Mouse (Mus musculus) limb, embryonic 15.5 days (tissue): ENCODE results near the gene Aff2. TPM values are rescaled to one million over a fixed set of nuclear protein-coding genes. Genes with fewer than 3 reads are reported as not detected.

Source experiments
- ATAC-seq: fragments of 200-750 bp; cut with Nextera tagmentation; 2 replicates; pipeline ENCODE4 v1.8.0; 2017; ENCODE audit warnings: low read depth, moderate TSS enrichment; ENCODE audit not compliant: insufficient number of reproducible peaks, low FRiP score, low TSS enrichment
- H3K27ac ChIP-seq: fragments of 300-500 bp; sonication (generic); 2 replicates; pipeline ENCODE4 v1.5.1; 2015; ENCODE audit warnings: moderate library complexity, mild to moderate bottlenecking, inconsistent platforms
- H3K27me3 ChIP-seq: fragments of 300-500 bp; sonication (generic); 2 replicates; pipeline ENCODE4 v1.6.1; 2015; ENCODE audit warnings: inconsistent platforms
- H3K36me3 ChIP-seq: fragments of 300-500 bp; sonication (generic); 2 replicates; pipeline ENCODE4 v1.6.1; 2015; ENCODE audit warnings: inconsistent platforms
- H3K4me1 ChIP-seq: fragments of 300-500 bp; sonication (generic); 2 replicates; pipeline ENCODE4 v1.6.1; 2015; ENCODE audit warnings: inconsistent platforms
- H3K4me2 ChIP-seq: fragments of 300-500 bp; sonication (generic); 2 replicates; pipeline ENCODE4 v1.6.1; 2015; ENCODE audit warnings: mild to moderate bottlenecking, inconsistent platforms
- H3K4me3 ChIP-seq: fragments of 300-500 bp; sonication (generic); 2 replicates; pipeline ENCODE4 v1.5.1; 2015; ENCODE audit warnings: mild to moderate bottlenecking, inconsistent platforms
- H3K9ac ChIP-seq: fragments of 300-500 bp; sonication (generic); 2 replicates; pipeline ENCODE4 v1.6.1; 2015; ENCODE audit warnings: inconsistent platforms
- H3K9me3 ChIP-seq: fragments of 300-500 bp; sonication (generic); 2 replicates; pipeline ENCODE4 v1.6.1; 2016; ENCODE audit warnings: inconsistent platforms
- WGBS: fragments of 180-500 bp; shearing (Covaris S2); methylation state at CpG from one replicate; pipeline ENCODE4 v1.1.7; 2015; 5-methylcytosine and 5-hydroxymethylcytosine counted together
- polyA plus RNA-seq: library from polyadenylated mRNA; unstranded; fragments of >200 nt; fragmentation: Nextera tagmentation; extraction: Ambion mirVana; gene quantifications from 2 replicates; pipeline ENCODE4 v1.2.1, GENCODE M21; 2015

The Aff2 gene
- polyA plus RNA-seq, 1 experiment from 2014 or later = 6.4 TPM

DNA sequence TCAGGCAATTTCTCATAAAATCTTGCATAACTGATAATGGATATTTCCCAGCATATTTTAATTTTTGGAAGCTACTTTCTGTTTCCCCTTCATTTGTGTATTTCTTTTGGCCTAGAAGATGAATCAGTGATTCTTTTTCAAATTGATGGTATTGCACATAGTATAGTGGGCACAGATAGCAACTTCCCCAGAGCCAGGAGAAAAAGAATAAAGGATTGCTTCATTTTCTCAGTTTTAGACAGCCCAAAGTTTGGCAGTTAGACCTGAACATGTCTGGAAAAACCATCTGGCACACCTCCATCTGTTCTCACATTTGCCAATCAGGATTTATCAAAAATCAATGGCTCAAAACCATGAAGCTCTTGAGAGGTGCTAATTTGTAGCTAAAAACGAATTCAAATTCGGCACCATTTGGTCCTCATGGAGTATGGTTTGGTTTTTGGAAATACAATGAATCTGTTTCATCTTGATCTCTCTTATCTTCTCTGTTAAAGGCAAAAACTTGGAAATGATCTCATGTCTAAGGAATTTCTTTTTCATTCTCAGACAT, 441.9 kb downstream of the Aff2 start:
- Histone ChIP-seq H3K27ac (no peak overlapping the region), H3K27me3 (no peaks in the 10 kb centered on the region), H3K9me3 (no peaks in the 10 kb centered on the region), H3K9ac (no peak overlapping the region), H3K36me3 (no peaks in the 10 kb centered on the region), H3K4me1 (no peaks in the 10 kb centered on the region), H3K4me2 (no peak overlapping the region), H3K4me3 (no peak overlapping the region)
- ATAC-seq = no peak
- 78% methylated on average over 2 of the region's 2 CpGs for WGBS

DNA sequence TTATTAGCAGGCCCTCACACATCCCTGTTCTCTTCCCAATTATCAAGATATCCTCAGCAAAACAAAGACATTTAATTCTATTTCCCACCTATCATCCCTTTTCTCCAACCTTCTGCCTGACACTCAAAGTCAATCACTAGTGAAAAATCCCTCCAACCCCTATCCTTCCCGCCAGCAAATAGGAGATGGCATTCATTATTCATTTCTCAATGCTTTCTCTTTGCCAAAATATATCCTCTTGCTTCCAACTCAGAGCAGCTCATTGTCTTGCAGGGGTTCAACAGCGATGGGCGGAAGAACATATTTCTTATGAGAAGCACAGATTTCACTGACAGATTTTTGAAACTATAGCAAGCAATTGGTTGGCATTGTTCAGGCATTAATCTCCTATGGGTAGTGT, 442.4 kb downstream of the Aff2 start:
- ATAC-seq = no peak
- H3K4me2 ChIP-seq = no peak overlapping the region
- no peak overlapping the region for H3K4me3 ChIP-seq
- H3K4me1 ChIP-seq = no peaks in the 10 kb centered on the region
- H3K36me3 ChIP-seq = no peaks in the 10 kb centered on the region
- H3K27ac ChIP-seq = no peak overlapping the region
- no peaks in the 10 kb centered on the region for H3K9me3 ChIP-seq
- no peaks in the 10 kb centered on the region for H3K27me3 ChIP-seq
- 85% methylated on average over 3 of the region's 3 CpGs for WGBS
- H3K9ac ChIP-seq = no peak overlapping the region

DNA sequence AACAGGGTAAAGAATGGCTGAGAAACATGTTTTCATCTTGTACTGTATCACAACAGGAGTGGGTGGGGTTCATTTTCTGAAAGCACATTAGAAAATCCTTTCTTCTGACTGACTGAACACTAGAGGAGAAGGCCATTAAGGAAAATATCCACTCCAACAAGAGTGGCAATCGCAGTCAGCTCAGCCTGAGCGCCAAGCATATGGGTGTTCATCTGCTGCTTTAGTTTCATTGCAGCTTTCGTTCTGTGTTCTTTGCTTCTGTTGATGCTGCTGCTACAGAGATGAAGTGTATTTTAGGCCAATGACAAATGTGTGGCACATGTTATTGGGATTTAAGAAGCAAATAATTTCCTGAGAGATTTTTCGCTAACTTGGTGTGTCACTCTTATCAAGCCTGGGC, 451.7 kb downstream of the Aff2 start:
- H3K27me3 ChIP-seq = no peaks in the 10 kb centered on the region
- 85% methylated on average over 4 of the region's 4 CpGs for WGBS
- H3K9me3 ChIP-seq = no peaks in the 10 kb centered on the region
- no peak for ATAC-seq
- no peak overlapping the region for H3K4me3 ChIP-seq
- H3K4me2 ChIP-seq = no peak overlapping the region
- no peak overlapping the region for H3K27ac ChIP-seq
- no peak overlapping the region for H3K9ac ChIP-seq
- H3K36me3 ChIP-seq = no peaks in the 10 kb centered on the region
- H3K4me1 ChIP-seq = no peaks in the 10 kb centered on the region

DNA sequence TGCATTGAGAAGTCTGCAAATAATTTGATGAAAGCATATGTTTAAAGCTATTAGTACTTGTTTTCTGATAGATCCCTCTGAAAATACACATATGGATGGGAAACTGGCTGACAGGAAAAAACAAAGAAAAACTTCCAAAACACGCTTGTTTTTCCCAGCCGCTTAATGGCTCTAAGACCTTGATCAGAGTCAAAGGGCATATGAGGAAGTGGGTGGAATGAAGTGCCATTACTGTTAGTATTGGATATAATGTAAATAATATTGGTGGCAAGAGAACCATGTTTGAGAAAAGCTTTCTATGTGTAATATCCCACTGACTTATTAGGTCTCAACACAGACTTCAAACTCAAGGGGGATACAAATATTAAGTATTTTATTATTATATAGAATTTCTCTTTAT, 455.0 kb downstream of the Aff2 start:
- no peak overlapping the region for H3K27ac ChIP-seq
- no peak overlapping the region for H3K9ac ChIP-seq
- no peak overlapping the region for H3K4me3 ChIP-seq
- no peaks in the 10 kb centered on the region for H3K27me3 ChIP-seq
- 53% methylated on average over 2 of the region's 2 CpGs for WGBS
- H3K36me3 ChIP-seq = no peaks in the 10 kb centered on the region
- no peak for ATAC-seq
- H3K4me1 ChIP-seq = no peaks in the 10 kb centered on the region
- no peaks in the 10 kb centered on the region for H3K9me3 ChIP-seq
- no peak overlapping the region for H3K4me2 ChIP-seq

DNA sequence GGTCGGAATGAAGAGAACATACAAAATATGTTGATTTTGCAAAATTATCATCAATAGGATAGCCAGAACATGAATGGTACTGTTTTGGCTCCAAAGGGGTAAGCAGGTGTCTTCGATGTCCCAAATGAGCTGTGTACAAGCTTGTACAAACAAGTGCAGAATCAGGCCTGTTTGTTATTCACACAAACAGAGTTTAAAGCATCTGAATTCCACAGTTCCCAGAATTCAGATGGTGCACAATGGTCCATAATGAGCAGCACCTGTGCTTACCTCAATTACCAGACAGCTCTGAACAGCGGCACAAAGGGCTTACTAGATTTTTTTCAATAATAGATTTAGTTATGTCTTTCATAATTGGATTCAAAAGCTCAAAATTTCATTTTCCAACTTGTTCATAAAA, 457.6 kb downstream of the Aff2 start:
- Histone ChIP-seq H3K36me3 (no peaks in the 10 kb centered on the region), H3K27me3 (no peaks in the 10 kb centered on the region), H3K4me2 (no peak overlapping the region), H3K9me3 (no peaks in the 10 kb centered on the region), H3K4me3 (no peak overlapping the region), H3K4me1 (no peaks in the 10 kb centered on the region), H3K9ac (no peak overlapping the region), H3K27ac (no peak overlapping the region)
- ATAC-seq = no peak
- WGBS = 77% methylated on average over 3 of the region's 3 CpGs

DNA sequence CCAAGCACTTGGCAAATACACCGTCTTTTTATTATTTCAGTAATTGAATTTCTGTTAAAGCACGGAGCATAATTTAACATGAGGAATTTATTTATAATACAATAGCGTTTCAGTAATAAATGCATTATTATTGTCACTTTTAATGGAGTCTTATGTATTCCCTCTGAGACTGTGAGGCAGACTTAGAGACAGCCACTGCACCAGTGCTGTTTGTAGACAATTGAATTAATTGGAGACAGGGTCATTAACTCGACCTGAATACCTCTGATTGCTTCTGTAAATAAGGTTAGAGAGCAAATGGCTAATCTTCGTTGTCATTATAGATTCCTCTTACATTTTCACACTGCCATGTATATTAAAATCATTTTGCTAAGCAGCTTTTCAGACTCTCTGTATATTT, 458.1 kb downstream of the Aff2 start:
- H3K27me3 ChIP-seq = no peaks in the 10 kb centered on the region
- H3K4me1 ChIP-seq = no peaks in the 10 kb centered on the region
- no peaks in the 10 kb centered on the region for H3K36me3 ChIP-seq
- no peak overlapping the region for H3K4me3 ChIP-seq
- H3K9ac ChIP-seq = no peak overlapping the region
- H3K4me2 ChIP-seq = no peak overlapping the region
- no peaks in the 10 kb centered on the region for H3K9me3 ChIP-seq
- WGBS = 50% methylated on average over 5 of the region's 5 CpGs
- no peak for ATAC-seq
- no peak overlapping the region for H3K27ac ChIP-seq

DNA sequence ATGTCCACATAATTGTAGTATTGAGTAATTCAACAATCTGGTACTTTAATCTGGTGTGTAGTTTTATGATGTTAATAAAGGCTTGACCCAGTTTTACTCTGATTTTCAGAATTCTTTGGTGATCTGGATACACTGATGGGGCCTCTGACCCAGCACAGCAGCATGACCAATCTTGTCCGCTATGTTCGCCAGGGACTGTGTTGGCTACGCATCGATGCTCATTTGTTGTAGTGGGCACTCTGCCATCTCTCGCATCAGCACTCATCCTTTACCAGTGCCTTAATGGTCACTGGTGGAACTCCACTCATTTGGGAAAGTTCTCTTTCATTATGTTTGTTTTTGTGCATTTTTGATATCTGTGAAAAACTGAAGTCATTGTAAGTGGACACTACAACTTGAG, 507.5 kb downstream of the Aff2 start:
- H3K4me2 ChIP-seq = no peak overlapping the region
- no peaks in the 10 kb centered on the region for H3K27me3 ChIP-seq
- no peak for ATAC-seq
- no peak overlapping the region for H3K27ac ChIP-seq
- H3K4me1 ChIP-seq = no peaks in the 10 kb centered on the region
- no peaks in the 10 kb centered on the region for H3K36me3 ChIP-seq
- 83% methylated on average over 5 of the region's 5 CpGs for WGBS
- no peak overlapping the region for H3K4me3 ChIP-seq
- H3K9me3 ChIP-seq = no peaks in the 10 kb centered on the region
- no peak overlapping the region for H3K9ac ChIP-seq

DNA sequence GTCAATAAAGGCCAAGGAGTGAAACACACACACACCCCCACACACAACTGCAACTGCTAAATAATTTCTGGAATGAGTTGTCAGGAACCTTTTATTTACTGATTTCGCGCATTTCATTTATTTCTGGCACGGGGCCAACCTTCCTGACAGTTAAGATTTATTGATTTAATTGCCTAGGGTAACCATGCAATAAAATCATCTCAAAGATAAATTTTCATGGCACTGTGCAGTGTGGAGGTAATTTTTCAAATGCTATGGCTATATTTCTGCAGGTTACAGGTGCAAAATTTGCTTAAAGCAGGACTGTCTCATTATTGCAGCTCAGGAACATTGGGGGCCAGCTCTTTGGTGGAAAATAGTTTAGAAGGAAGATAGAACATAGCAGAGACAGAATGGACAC, 531.6 kb downstream of the Aff2 start:
- Histone ChIP-seq H3K4me3 (no peak overlapping the region), H3K27ac (no peak overlapping the region), H3K4me2 (no peak overlapping the region), H3K36me3 (no peaks in the 10 kb centered on the region), H3K27me3 (no peaks in the 10 kb centered on the region), H3K4me1 (no peaks in the 10 kb centered on the region), H3K9ac (no peak overlapping the region), H3K9me3 (no peaks in the 10 kb centered on the region)
- ATAC-seq = no peak
- WGBS = 43% methylated on average over 3 of the region's 3 CpGs
